Mouse (Mus musculus): Measurements from ENCODE around the gene Ppil1. TPM values are rescaled to one million over a fixed set of nuclear protein-coding genes. Genes with fewer than 3 reads are reported as not detected.

Gene Ppil1
- 14.9 TPM for polyA plus RNA-seq (2014; fragmentation: Illumina TruSeq; extraction: RNeasy Lipid Tissue Mini Kit (QIAGEN cat#74804); ENCODE audit: low read depth, low replicate concordance)

DNA sequence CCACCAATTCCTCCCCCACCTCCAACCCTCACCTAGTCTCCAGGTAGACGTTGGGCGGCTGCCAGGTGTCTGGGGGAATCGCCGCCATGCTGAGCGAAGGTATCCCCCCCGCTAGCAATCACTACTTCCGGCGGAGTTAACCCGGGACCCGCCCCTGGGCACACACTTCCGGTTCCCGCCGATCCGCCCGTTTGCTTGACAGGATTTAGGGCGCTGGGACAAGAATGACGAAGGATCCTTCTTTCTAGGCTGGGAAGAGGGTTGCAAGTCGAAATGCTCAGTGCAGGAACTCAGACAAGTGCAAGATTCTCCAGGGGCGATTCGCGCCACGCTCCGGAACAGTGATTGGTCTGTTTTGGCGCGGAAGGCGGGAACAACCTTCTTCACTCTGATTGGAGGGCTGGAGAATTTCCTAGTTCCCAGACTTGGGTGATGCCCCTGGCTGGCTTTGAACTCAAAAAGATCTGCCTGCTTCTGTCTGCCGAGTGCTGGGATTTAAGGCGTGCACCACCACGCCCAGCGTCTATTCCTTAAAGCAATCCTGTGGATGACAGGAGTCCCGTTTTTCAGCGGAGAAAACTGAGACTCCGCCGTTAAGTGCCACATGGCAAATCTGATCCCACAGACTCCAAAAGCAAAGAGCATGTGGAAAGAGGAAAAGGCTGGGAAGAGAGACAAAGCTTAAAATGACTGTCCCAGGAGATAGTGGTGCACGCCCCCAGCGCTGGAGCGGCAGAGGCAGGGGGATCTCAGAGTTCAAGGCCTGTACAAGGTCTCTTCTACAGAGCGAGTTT lies at the start of gene Ppil1:
Ppil1 (minus strand) TSS at position 347 of the 794 bp plus-strand sequence.

DNA sequence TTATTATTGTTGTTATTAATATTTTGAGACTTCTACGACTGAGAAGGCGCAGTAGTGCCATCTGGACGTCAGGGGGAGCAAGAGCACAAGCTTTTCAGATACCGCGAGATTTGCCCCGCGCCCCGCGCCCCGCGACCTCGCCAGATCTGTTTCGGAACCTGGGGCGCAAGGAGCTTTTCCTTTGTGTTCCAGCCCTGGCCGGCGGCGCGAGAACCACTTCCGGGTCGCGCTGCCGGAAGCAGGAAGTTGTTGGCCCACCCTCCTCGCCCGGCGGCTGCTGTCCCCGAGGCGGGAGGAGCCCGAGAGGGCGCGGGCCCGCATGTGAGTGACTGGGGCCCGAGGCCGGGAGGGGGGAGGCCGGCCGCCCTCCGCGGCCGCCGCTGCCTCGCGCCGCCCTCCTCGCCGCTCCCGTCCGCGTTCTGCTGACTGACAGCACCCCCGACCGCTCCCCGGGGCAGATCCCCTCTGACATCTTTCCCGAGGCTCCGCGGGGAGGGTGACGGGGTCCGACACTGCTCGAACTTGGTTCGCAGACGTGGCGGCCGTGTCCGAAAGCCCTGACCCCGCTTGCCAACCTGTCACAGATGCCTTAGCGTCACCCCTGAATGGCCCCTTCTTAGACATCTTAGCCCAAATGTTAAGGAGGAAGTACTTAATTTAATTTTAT lies 4.8 kb upstream of the Ppil1 start, which contains the start of gene BC004004:
BC004004 (plus strand) TSS at position 107 of the 667 bp plus-strand sequence.

DNA sequence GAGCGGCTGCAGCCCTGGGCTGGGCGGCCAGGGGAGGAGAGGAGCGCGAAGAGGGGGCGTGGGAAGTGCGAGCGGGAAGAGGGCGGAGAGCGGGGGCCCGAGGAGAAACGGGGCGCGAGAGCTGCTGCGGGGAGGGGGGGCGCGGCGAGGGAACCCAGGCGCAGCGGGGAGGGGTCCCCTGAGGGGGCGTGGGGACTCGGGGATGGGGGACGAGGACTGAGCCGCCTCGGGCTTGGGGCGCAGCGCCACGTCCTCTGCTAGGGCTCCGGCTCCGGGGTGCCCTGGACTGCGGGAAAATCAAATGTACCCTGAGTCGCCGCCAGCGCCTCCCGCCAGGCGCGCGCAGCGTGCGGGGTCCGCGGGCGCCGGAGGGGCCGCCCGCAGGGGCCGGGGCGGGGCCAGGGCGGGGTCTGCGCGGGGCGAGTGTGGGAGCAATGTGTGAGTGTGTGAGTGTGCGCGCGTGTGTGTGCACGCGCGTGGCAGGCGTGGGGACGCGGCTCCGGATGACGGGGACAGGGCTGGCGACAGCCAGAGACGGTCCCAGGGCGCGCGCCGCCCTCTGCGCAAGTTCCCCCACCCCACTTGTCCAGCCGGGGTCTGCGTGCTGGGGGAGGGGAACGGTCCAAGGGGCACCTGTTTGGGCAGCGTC lies 26.1 kb downstream of the Ppil1 start, which contains the start of gene Cpne5:
Cpne5 (minus strand) TSS at position 396 of the 649 bp plus-strand sequence.

Other genes with a start within 250 kb of the Ppil1 start
- gene Srsf3, start 231.6 kb downstream of the Ppil1 start, polyA plus RNA-seq (2014; fragmentation: Illumina TruSeq; extraction: RNeasy Lipid Tissue Mini Kit (QIAGEN cat#74804); ENCODE audit: low read depth, low replicate concordance): 525 TPM
- gene Cdkn1a, start 173.2 kb downstream of the Ppil1 start, polyA plus RNA-seq (2014; fragmentation: Illumina TruSeq; extraction: RNeasy Lipid Tissue Mini Kit (QIAGEN cat#74804); ENCODE audit: low read depth, low replicate concordance): 148 TPM
- gene Rab44, start 150.0 kb downstream of the Ppil1 start, polyA plus RNA-seq (2014; fragmentation: Illumina TruSeq; extraction: RNeasy Lipid Tissue Mini Kit (QIAGEN cat#74804); ENCODE audit: low read depth, low replicate concordance): not detected
- not detected for gene Cpne5, start 26.0 kb downstream of the Ppil1 start, polyA plus RNA-seq (2014; fragmentation: Illumina TruSeq; extraction: RNeasy Lipid Tissue Mini Kit (QIAGEN cat#74804); ENCODE audit: low read depth, low replicate concordance)
- gene BC004004, start 4.6 kb upstream of the Ppil1 start, polyA plus RNA-seq (2014; fragmentation: Illumina TruSeq; extraction: RNeasy Lipid Tissue Mini Kit (QIAGEN cat#74804); ENCODE audit: low read depth, low replicate concordance): 76.9 TPM
- not detected for gene Pi16, start 53.5 kb upstream of the Ppil1 start, polyA plus RNA-seq (2014; fragmentation: Illumina TruSeq; extraction: RNeasy Lipid Tissue Mini Kit (QIAGEN cat#74804); ENCODE audit: low read depth, low replicate concordance)
- gene Mtch1, start 83.7 kb upstream of the Ppil1 start, polyA plus RNA-seq (2014; fragmentation: Illumina TruSeq; extraction: RNeasy Lipid Tissue Mini Kit (QIAGEN cat#74804); ENCODE audit: low read depth, low replicate concordance): 10.2 TPM
- 1.1 TPM for gene Fgd2, start 96.7 kb upstream of the Ppil1 start, polyA plus RNA-seq (2014; fragmentation: Illumina TruSeq; extraction: RNeasy Lipid Tissue Mini Kit (QIAGEN cat#74804); ENCODE audit: low read depth, low replicate concordance)
- 21.7 TPM for gene Pim1, start 226.6 kb upstream of the Ppil1 start, polyA plus RNA-seq (2014; fragmentation: Illumina TruSeq; extraction: RNeasy Lipid Tissue Mini Kit (QIAGEN cat#74804); ENCODE audit: low read depth, low replicate concordance)